Mouse (Mus musculus) small intestine, adult 2 months (tissue): Measurements from ENCODE around the gene Olfr657. TPM values are rescaled to one million over a fixed set of nuclear protein-coding genes. Genes with fewer than 3 reads are reported as not detected.

Experiments used
- H3K27ac ChIP-seq: fragments of 200-500 bp; 2 replicates; pipeline ENCODE4 v1.5.1; 2012; ENCODE audit warnings: low read depth, low read length, control low read depth, inconsistent platforms; ENCODE audit not compliant: insufficient read depth
- H3K27me3 ChIP-seq: fragments of 200-500 bp; 2 replicates; pipeline ENCODE4 v1.6.1; 2012; ENCODE audit warnings: mild to moderate bottlenecking, moderate library complexity, low read length, inconsistent platforms; ENCODE audit not compliant: control insufficient read depth, insufficient read depth
- H3K36me3 ChIP-seq: fragments of 200-500 bp; 2 replicates; pipeline ENCODE4 v1.6.1; 2012; ENCODE audit warnings: mild to moderate bottlenecking, low read length, control low read depth, inconsistent platforms; ENCODE audit not compliant: control insufficient read depth, insufficient read depth
- H3K4me1 ChIP-seq: fragments of 200-500 bp; 2 replicates; pipeline ENCODE4 v1.6.1; 2012; ENCODE audit warnings: low read length, inconsistent platforms, mixed read lengths; ENCODE audit not compliant: control insufficient read depth, insufficient read depth, insufficient read length
- H3K4me3 ChIP-seq: fragments of 200-500 bp; 2 replicates; pipeline ENCODE4 v1.5.1; 2012; ENCODE audit warnings: low read depth, mild to moderate bottlenecking, control low read depth, inconsistent platforms, low read length, moderate library complexity
- CTCF ChIP-seq: fragments of 200-500 bp; IDR thresholded peaks from 2 replicates; pipeline ENCODE4 v1.5.1; 2012; ENCODE audit warnings: low read depth, mild to moderate bottlenecking, control low read depth, inconsistent platforms, low read length, moderate library complexity, mixed read lengths; ENCODE audit not compliant: insufficient replicate concordance, insufficient read length; ENCODE audit errors: extremely low read depth
- POLR2A ChIP-seq: fragments of 200-500 bp; IDR thresholded peaks from 2 replicates; pipeline ENCODE4 v1.6.1; 2012; ENCODE audit warnings: low read depth, mild to moderate bottlenecking, control low read depth, inconsistent platforms, low read length, moderate library complexity
- WGBS: fragments of 180-500 bp; shearing (Covaris S2); methylation state at CpG from one replicate; pipeline ENCODE4 v1.1.7; 2018; 5-methylcytosine and 5-hydroxymethylcytosine counted together
- polyA plus RNA-seq: library from polyadenylated mRNA; depleted of rRNA; stranded (reverse); fragments of >200 nt; gene quantifications from 2 replicates; pipeline ENCODE4 v1.2.3, GENCODE M21; 2012; rRNA removed

The Olfr657 gene
- polyA plus RNA-seq: not detected in 2 replicates

GRCm38 (mm10) chr7:104624494-104624893, at the start of gene Olfr657:
Olfr657 (plus strand) TSS chr7:104624794.
- Histone ChIP-seq H3K4me3 (no peak within 1 kb of the TSS), H3K36me3 (no peaks in the 10 kb centered on the region), H3K4me1 (no peaks in the 10 kb centered on the region), H3K27me3 (no peaks in the 10 kb centered on the region), H3K27ac (no peak within 1 kb of the TSS)
- TF ChIP-seq POLR2A (no peak), CTCF (no peak)

- Histone ChIP-seq H3K27me3 (no peaks in the 10 kb centered on the region), H3K27ac (no peak within 1 kb of the TSS), H3K4me3 (no peak within 1 kb of the TSS), H3K36me3 (no peaks in the 10 kb centered on the region), H3K4me1 (peaks cover 5% of the 10 kb centered on the region; the same call in 1 of the 2 replicates)
- TF ChIP-seq POLR2A (no peak), CTCF (no peak)
- WGBS: 57% methylated on average over 2 of the region's 2 CpGs
Observed at GRCm38 (mm10) chr7:104577014-104577413, 47.6 kb upstream of the Olfr657 start, which contains the start of gene Olfr653. Olfr653 (plus strand) TSS chr7:104577314.

GRCm38 (mm10) chr7:104580846-104581245, 43.7 kb upstream of the Olfr657 start:
- WGBS: 42% methylated on average over 4 of the region's 4 CpGs
- H3K27ac ChIP-seq: peak overlapping the region; percentile 95
- TF ChIP-seq CTCF (no peak), POLR2A (no peak)

GRCm38 (mm10) chr7:104581429-104581828, 43.2 kb upstream of the Olfr657 start:
- 35% methylated on average over 4 of the region's 4 CpGs for WGBS
- Histone ChIP-seq H3K27ac (peak overlapping the region; percentile 95), H3K27me3 (no peaks in the 10 kb centered on the region), H3K4me3 (no peak overlapping the region), H3K36me3 (no peaks in the 10 kb centered on the region), H3K4me1 (peaks cover 5% of the 10 kb centered on the region; the same call in 1 of the 2 replicates)
- no peak for TF ChIP-seq POLR2A
- TF ChIP-seq CTCF: no peak

More at GRCm38 (mm10) chr7:104580846-104581245, 43.7 kb upstream of the Olfr657 start:
- H3K4me3 ChIP-seq: no peak overlapping the region
- no peaks in the 10 kb centered on the region for H3K36me3 ChIP-seq
- H3K4me1 ChIP-seq: peaks cover 5% of the 10 kb centered on the region; the same call in 1 of the 2 replicates
- H3K27me3 ChIP-seq: no peaks in the 10 kb centered on the region

GRCm38 (mm10) chr7:104586725-104587124, 37.9 kb upstream of the Olfr657 start, which contains the start of gene Olfr654:
Olfr654 (plus strand) TSS chr7:104587025.
- TF ChIP-seq POLR2A (no peak), CTCF (no peak)
- Histone ChIP-seq H3K27me3 (no peaks in the 10 kb centered on the region), H3K27ac (no peak within 1 kb of the TSS), H3K36me3 (no peaks in the 10 kb centered on the region), H3K4me3 (no peak within 1 kb of the TSS), H3K4me1 (no peaks in the 10 kb centered on the region)
- 80% methylated on average over 4 of the region's 4 CpGs for WGBS

- H3K4me3 ChIP-seq: no peak overlapping the region
- H3K4me1 ChIP-seq: no peaks in the 10 kb centered on the region
- no peak overlapping the region for H3K27ac ChIP-seq
- TF ChIP-seq POLR2A (no peak), CTCF (no peak)
- no peaks in the 10 kb centered on the region for H3K36me3 ChIP-seq
- 84% methylated on average over 5 of the region's 5 CpGs for WGBS
- H3K27me3 ChIP-seq: no peaks in the 10 kb centered on the region
Observed at GRCm38 (mm10) chr7:104588274-104588673, 36.3 kb upstream of the Olfr657 start.

GRCm38 (mm10) chr7:104601679-104602078, 22.9 kb upstream of the Olfr657 start, which contains the start of gene Olfr655:
Olfr655 (minus strand) TSS chr7:104601779.
- Histone ChIP-seq H3K27me3 (no peaks in the 10 kb centered on the region), H3K27ac (no peak within 1 kb of the TSS), H3K36me3 (no peaks in the 10 kb centered on the region), H3K4me3 (no peak within 1 kb of the TSS), H3K4me1 (peaks cover 4% of the 10 kb centered on the region; the same call in 1 of the 2 replicates)
- WGBS: 87% methylated on average over 2 of the region's 2 CpGs
- TF ChIP-seq POLR2A: no peak
- no peak for TF ChIP-seq CTCF

GRCm38 (mm10) chr7:104603173-104603572, 21.4 kb upstream of the Olfr657 start:
- H3K4me3 ChIP-seq: no peak overlapping the region
- no peak overlapping the region for H3K27ac ChIP-seq
- H3K4me1 ChIP-seq: peaks cover 2% of the 10 kb centered on the region; the same call in 1 of the 2 replicates
- TF ChIP-seq POLR2A (no peak), CTCF (peak; percentile 74; the same call in 1 of the 2 replicates)
- 8% methylated on average over 3 of the region's 3 CpGs for WGBS
- no peaks in the 10 kb centered on the region for H3K27me3 ChIP-seq
- H3K36me3 ChIP-seq: no peaks in the 10 kb centered on the region
